8 mouse cellular contexts compared by ENCODE assay signal in genomic region chr1:73618551-73619170, GRCm38 (mm10).
DNase-seq lines count a peak whose midpoint lies in the region; ATAC-seq and TF ChIP-seq lines count a peak whose summit lies in the region.

No protein-coding gene starts in this region.

- no peak overlapping the region for H3K4me2 ChIP-seq in midbrain, embryonic 15.5 days

- ATAC-seq in midbrain, embryonic 15.5 days (replicated peaks): peak; percentile 84
- no peak for ATAC-seq in megakaryocyte, adult 5-6 weeks (ENCODE audit: poor library complexity, severe bottlenecking)

- H3K9me3 ChIP-seq in midbrain, embryonic 15.5 days: no peaks in the 10 kb centered on the region

- peak; percentile 61; the same call in 1 of the 2 replicates for TF ChIP-seq CTCF in cerebellum, adult 2 months (IDR thresholded peaks at IDR 0.05; ENCODE audit: borderline replicate concordance, insufficient read depth, low read depth, low read length)

- H3K4me3 ChIP-seq in cerebellum, adult 2 months (replicated peaks; ENCODE audit: insufficient read depth, low read depth, low read length): no peak overlapping the region
- no peak overlapping the region for H3K4me3 ChIP-seq in midbrain, embryonic 15.5 days

- H3K9ac ChIP-seq in midbrain, embryonic 15.5 days: no peak overlapping the region

- H3K4me1 ChIP-seq in cerebellum, adult 2 months (ENCODE audit: control insufficient read depth, insufficient read depth, low read length): no peaks in the 10 kb centered on the region
- no peaks in the 10 kb centered on the region for H3K4me1 ChIP-seq in midbrain, embryonic 15.5 days

- 36% methylated on average over 4 of the region's 4 CpGs for WGBS in cerebellum, adult 2 months
- WGBS in midbrain, embryonic 15.5 days: 39% methylated on average over 4 of the region's 4 CpGs

- TF ChIP-seq POLR2A in cerebellum, adult 2 months (IDR thresholded peaks at IDR 0.05; ENCODE audit: borderline replicate concordance, insufficient read depth, low read length): no peak

- H3K27me3 ChIP-seq in cerebellum, adult 2 months (ENCODE audit: control insufficient read depth, insufficient read depth, low read length): no peaks in the 10 kb centered on the region
- H3K27me3 ChIP-seq in midbrain, embryonic 15.5 days (replicated peaks): no peaks in the 10 kb centered on the region

- no peaks in the 10 kb centered on the region for H3K36me3 ChIP-seq in midbrain, embryonic 15.5 days (replicated peaks)

- no peak overlapping the region for H3K27ac ChIP-seq in cerebellum, adult 2 months (ENCODE audit: insufficient read depth, low read length)
- H3K27ac ChIP-seq in midbrain, embryonic 15.5 days: no peak overlapping the region

- peak; percentile 62 for DNase-seq in ovary, postnatal 14 days (ENCODE audit: low spot score)
- no peak for DNase-seq in ovary, postnatal 36 days (ENCODE audit: low spot score)
- peak; percentile 53 to 68 for DNase-seq in cerebellum, adult 2 months
- DNase-seq in heart, postnatal 14 days: peak; percentile 38 to 65
- DNase-seq in layer of hippocampus, postnatal 14 days (ENCODE audit: low spot score in 2 of 2): peak; percentile 40 to 68
- no peak for DNase-seq in thymus, postnatal 4 days

- intact Hi-C loops in heart, postnatal 14 days (cut with DNase I): loop anchor here (2.0 to 5.0 kb wide), 4 partner anchors 119 to 754 kb away; no protein-coding TSS in a partner anchor

Comparison
In these comparisons a context has a peak if more than half of its experiments do, and no peak if none do; other contexts are left out.
1. DNase-seq: peak in ovary, postnatal 14 days (single experiment), cerebellum, adult 2 months (2 of 2), heart, postnatal 14 days (2 of 2) and layer of hippocampus, postnatal 14 days (2 of 2); none in ovary, postnatal 36 days (single experiment) and thymus, postnatal 4 days (single experiment).